Mouse (Mus musculus): ENCODE data around the gene Cebpb. TPM values are rescaled to one million over a fixed set of nuclear protein-coding genes. Genes with fewer than 3 reads are reported as not detected.

Gene Cebpb
- polyA plus RNA-seq, 1 experiment from 2014 or later = 2.3 TPM

GRCm38 (mm10) chr2:167672212-167672685 is 16.5 kb upstream of the Cebpb start:
- peak; percentile 66 for ATAC-seq (ENCODE audit: low FRiP score, low read depth)
- H3K4me3 ChIP-seq = no peak overlapping the region
- WGBS = 47% methylated on average over 13 of the region's 13 CpGs
- no peaks in the 10 kb centered on the region for H3K27me3 ChIP-seq
- no peaks in the 10 kb centered on the region for H3K9me3 ChIP-seq
- H3K4me2 ChIP-seq (replicated peaks) = no peak overlapping the region
- H3K27ac ChIP-seq = no peak overlapping the region
- no peaks in the 10 kb centered on the region for H3K36me3 ChIP-seq
- no peaks in the 10 kb centered on the region for H3K4me1 ChIP-seq
- no peak overlapping the region for H3K9ac ChIP-seq

GRCm38 (mm10) chr2:167675120-167675909 is 13.4 kb upstream of the Cebpb start:
- Histone ChIP-seq H3K4me2 (replicated peaks) (no peak overlapping the region), H3K4me3 (no peak overlapping the region), H3K4me1 (no peaks in the 10 kb centered on the region), H3K9ac (no peak overlapping the region), H3K27ac (no peak overlapping the region), H3K9me3 (no peaks in the 10 kb centered on the region), H3K36me3 (no peaks in the 10 kb centered on the region), H3K27me3 (no peaks in the 10 kb centered on the region)
- ATAC-seq (ENCODE audit: low FRiP score, low read depth) = no peak
- WGBS = 42% methylated on average over 14 of the region's 14 CpGs

GRCm38 (mm10) chr2:167678600-167678999 is 10.1 kb upstream of the Cebpb start:
- ATAC-seq (ENCODE audit: low FRiP score, low read depth) = no peak
- Histone ChIP-seq H3K27ac (no peak overlapping the region), H3K9ac (no peak overlapping the region), H3K4me1 (no peaks in the 10 kb centered on the region), H3K4me2 (replicated peaks) (no peak overlapping the region), H3K36me3 (no peaks in the 10 kb centered on the region), H3K4me3 (no peak overlapping the region), H3K27me3 (no peaks in the 10 kb centered on the region), H3K9me3 (no peaks in the 10 kb centered on the region)
- 46% methylated on average over 5 of the region's 5 CpGs for WGBS

GRCm38 (mm10) chr2:167679902-167680430 is 8.7 kb upstream of the Cebpb start:
- Histone ChIP-seq H3K4me2 (replicated peaks) (no peak overlapping the region), H3K9ac (no peak overlapping the region), H3K27ac (no peak overlapping the region), H3K27me3 (no peaks in the 10 kb centered on the region), H3K4me3 (no peak overlapping the region), H3K36me3 (no peaks in the 10 kb centered on the region), H3K9me3 (no peaks in the 10 kb centered on the region), H3K4me1 (no peaks in the 10 kb centered on the region)
- ATAC-seq (ENCODE audit: low FRiP score, low read depth) = peak; percentile 78
- 3% methylated on average over 13 of the region's 13 CpGs for WGBS

- Histone ChIP-seq H3K4me3 (no peak overlapping the region), H3K27me3 (peaks cover 4% of the 10 kb centered on the region; the same call in 1 of the 2 replicates), H3K4me1 (no peaks in the 10 kb centered on the region), H3K36me3 (no peaks in the 10 kb centered on the region), H3K4me2 (replicated peaks) (no peak overlapping the region), H3K9ac (no peak overlapping the region), H3K27ac (no peak overlapping the region), H3K9me3 (no peaks in the 10 kb centered on the region)
- WGBS = 54% methylated on average over 5 of the region's 5 CpGs
- ATAC-seq (ENCODE audit: low FRiP score, low read depth) = no peak
Measured at GRCm38 (mm10) chr2:167680657-167681056, 8.1 kb upstream of the Cebpb start.

GRCm38 (mm10) chr2:167683721-167684120 is 5.0 kb upstream of the Cebpb start:
- no peaks in the 10 kb centered on the region for H3K36me3 ChIP-seq
- H3K4me3 ChIP-seq = no peak overlapping the region
- no peaks in the 10 kb centered on the region for H3K4me1 ChIP-seq
- no peak overlapping the region for H3K27ac ChIP-seq
- H3K9ac ChIP-seq = no peak overlapping the region
- H3K9me3 ChIP-seq = no peaks in the 10 kb centered on the region
- no peak overlapping the region for H3K4me2 ChIP-seq (replicated peaks)
- ATAC-seq (ENCODE audit: low FRiP score, low read depth) = no peak
- peaks cover 28% of the 10 kb centered on the region for H3K27me3 ChIP-seq
- WGBS = 71% methylated on average over 3 of the region's 3 CpGs

- ATAC-seq (ENCODE audit: low FRiP score, low read depth) = no peak
- H3K4me1 ChIP-seq = peaks cover 8% of the 10 kb centered on the region
- no peaks in the 10 kb centered on the region for H3K9me3 ChIP-seq
- H3K9ac ChIP-seq = no peak overlapping the region
- H3K27me3 ChIP-seq = peaks cover 37% of the 10 kb centered on the region
- H3K36me3 ChIP-seq = no peaks in the 10 kb centered on the region
- H3K27ac ChIP-seq = no peak overlapping the region
- no peak overlapping the region for H3K4me3 ChIP-seq
- no peak overlapping the region for H3K4me2 ChIP-seq (replicated peaks)
- 4% methylated on average over 8 of the region's 8 CpGs for WGBS
Measured at GRCm38 (mm10) chr2:167685137-167685536, 3.6 kb upstream of the Cebpb start.

GRCm38 (mm10) chr2:167685865-167686264 is 2.9 kb upstream of the Cebpb start:
- Histone ChIP-seq H3K9ac (no peak overlapping the region), H3K27ac (no peak overlapping the region), H3K27me3 (peaks cover 44% of the 10 kb centered on the region), H3K36me3 (no peaks in the 10 kb centered on the region), H3K4me2 (replicated peaks) (no peak overlapping the region), H3K4me1 (peaks cover 14% of the 10 kb centered on the region), H3K4me3 (no peak overlapping the region), H3K9me3 (no peaks in the 10 kb centered on the region)
- ATAC-seq (ENCODE audit: low FRiP score, low read depth) = no peak
- 85% methylated on average over 3 of the region's 3 CpGs for WGBS

GRCm38 (mm10) chr2:167686382-167687249 is 2.1 kb upstream of the Cebpb start:
- Histone ChIP-seq H3K27ac (no peak overlapping the region), H3K36me3 (no peaks in the 10 kb centered on the region), H3K9ac (no peak overlapping the region), H3K27me3 (peaks cover 51% of the 10 kb centered on the region), H3K4me1 (peaks cover 16% of the 10 kb centered on the region), H3K4me3 (no peak overlapping the region), H3K4me2 (replicated peaks) (no peak overlapping the region), H3K9me3 (no peaks in the 10 kb centered on the region)
- WGBS = 73% methylated on average over 16 of the region's 16 CpGs
- no peak for ATAC-seq (ENCODE audit: low FRiP score, low read depth)

- ATAC-seq (ENCODE audit: low FRiP score, low read depth) = no peak
- peaks cover 16% of the 10 kb centered on the region for H3K4me1 ChIP-seq
- no peak overlapping the region for H3K9ac ChIP-seq
- H3K9me3 ChIP-seq = no peaks in the 10 kb centered on the region
- peaks cover 57% of the 10 kb centered on the region for H3K27me3 ChIP-seq
- H3K4me2 ChIP-seq (replicated peaks) = no peak overlapping the region
- WGBS = 88% methylated on average over 4 of the region's 4 CpGs
- H3K36me3 ChIP-seq = no peaks in the 10 kb centered on the region
- H3K27ac ChIP-seq = no peak overlapping the region
- H3K4me3 ChIP-seq = no peak overlapping the region
Measured at GRCm38 (mm10) chr2:167687250-167687586, 1.5 kb upstream of the Cebpb start.

GRCm38 (mm10) chr2:167687651-167688101 is 1.0 kb upstream of the Cebpb start:
- Histone ChIP-seq H3K9me3 (no peaks in the 10 kb centered on the region), H3K27ac (no peak overlapping the region), H3K4me2 (replicated peaks) (no peak overlapping the region), H3K4me1 (peaks cover 16% of the 10 kb centered on the region), H3K36me3 (no peaks in the 10 kb centered on the region), H3K9ac (no peak overlapping the region), H3K4me3 (no peak overlapping the region), H3K27me3 (peaks cover 61% of the 10 kb centered on the region)
- no peak for ATAC-seq (ENCODE audit: low FRiP score, low read depth)
- 58% methylated on average over 11 of the region's 11 CpGs for WGBS

GRCm38 (mm10) chr2:167688126-167688497 is 603 bp upstream of the Cebpb start:
- 24% methylated on average over 12 of the region's 12 CpGs for WGBS
- ATAC-seq (ENCODE audit: low FRiP score, low read depth) = peak; percentile 39; the same call in 1 of the 2 replicates
- no peaks in the 10 kb centered on the region for H3K36me3 ChIP-seq
- H3K4me2 ChIP-seq (replicated peaks) = peak overlapping the region; percentile 96
- no peaks in the 10 kb centered on the region for H3K9me3 ChIP-seq
- peak overlapping the region; percentile 73 for H3K4me3 ChIP-seq
- H3K4me1 ChIP-seq = peaks cover 16% of the 10 kb centered on the region
- no peak overlapping the region for H3K27ac ChIP-seq
- peaks cover 61% of the 10 kb centered on the region for H3K27me3 ChIP-seq
- H3K9ac ChIP-seq = no peak overlapping the region

Measured in limb, embryonic 13.5 days (tissue).